Mouse (Mus musculus) hematopoietic stem cell, adult 5-6 weeks (primary cell): ENCODE measurements around the gene Rpl5. TPM values are rescaled to one million over a fixed set of nuclear protein-coding genes. Genes with fewer than 3 reads are reported as not detected.

Experiments
- total RNA-seq: library from RNA; stranded (forward); fragments of 172-1452, 232-1000 nt; gene quantifications from 2 replicates; pipeline ENCODE4 v1.2.3, GENCODE M21; 2017

The Rpl5 gene
- total RNA-seq, 1 experiment from 2014 or later, result 277 TPM

Other genes with a start within 250 kb of the Rpl5 start
- 16.5 and 30.3 TPM in 2 replicates for gene Gfi1, start 174.5 kb upstream of the Rpl5 start, total RNA-seq
- gene Ube2d2b, start 70.4 kb upstream of the Rpl5 start, total RNA-seq, result not detected in 2 replicates
- gene Evi5, start 25.4 kb upstream of the Rpl5 start, total RNA-seq, result 19.9 and 25.3 TPM in 2 replicates
- gene Fam69a, start 86.6 kb downstream of the Rpl5 start, total RNA-seq, result 7.1 and 17.7 TPM in 2 replicates
- gene Mtf2, start 165.2 kb downstream of the Rpl5 start, total RNA-seq, result 154 and 169 TPM in 2 replicates
- gene Tmed5, start 232.1 kb downstream of the Rpl5 start, total RNA-seq, result 101 and 106 TPM in 2 replicates
- 21.1 and 25.6 TPM in 2 replicates for gene Ccdc18, start 232.4 kb downstream of the Rpl5 start, total RNA-seq